Mouse (Mus musculus) cerebellum, adult 9-11 months (tissue): ENCODE results near the gene Prrt4.

ENCODE experiments used
- DNase-seq: peaks from one replicate; pipeline ENCODE4 v3.0.0; 2022

Gene Prrt4

DNA sequence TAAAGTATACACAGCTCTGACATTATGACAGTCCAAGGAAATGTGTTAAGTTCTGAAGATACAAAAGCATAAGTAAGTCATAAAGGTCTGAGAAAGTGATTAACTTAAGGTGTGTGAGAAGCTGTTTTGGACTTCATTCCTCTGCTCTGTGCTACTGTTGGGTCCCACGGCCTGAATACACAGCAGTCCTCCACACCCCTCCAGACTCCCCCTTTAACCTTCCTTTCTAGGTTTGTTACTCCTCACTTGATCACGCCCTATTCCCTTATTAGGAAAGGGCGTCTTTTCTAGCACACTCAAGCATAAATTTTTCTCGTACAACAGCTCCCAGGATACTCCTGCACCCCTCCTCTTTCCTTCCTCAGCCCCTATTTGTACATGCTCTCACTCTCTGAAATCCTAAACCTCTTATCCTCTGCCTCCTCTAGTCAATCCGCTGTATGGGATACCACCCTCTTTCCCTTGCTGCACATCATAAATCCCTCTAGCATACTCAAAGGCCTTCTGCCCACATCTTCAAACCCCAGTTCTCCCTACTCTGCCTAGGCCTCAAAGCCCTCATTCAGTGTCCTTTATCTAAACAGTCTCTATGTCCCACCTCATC is 31.9 kb downstream of the Prrt4 start:
- no peak for DNase-seq

DNA sequence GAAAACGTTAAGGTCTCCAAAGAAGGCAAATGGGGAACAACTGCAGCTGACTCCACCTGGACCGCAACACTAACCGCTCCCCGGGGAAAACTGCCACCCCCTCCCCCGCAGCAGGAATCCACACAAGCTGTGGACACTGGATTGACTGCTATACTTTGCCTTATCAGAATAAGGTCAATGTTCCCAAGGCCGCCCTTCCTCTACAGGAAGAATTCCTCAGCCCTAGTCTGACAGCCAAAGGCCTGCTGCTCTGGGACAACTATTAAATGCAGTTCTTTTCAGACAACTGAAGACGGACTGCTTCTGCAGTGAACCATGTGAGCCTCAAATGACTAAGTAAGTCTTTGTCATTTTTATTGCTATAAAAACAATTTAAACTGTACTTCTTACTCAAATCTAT is 32.7 kb downstream of the Prrt4 start:
- no peak for DNase-seq

DNA sequence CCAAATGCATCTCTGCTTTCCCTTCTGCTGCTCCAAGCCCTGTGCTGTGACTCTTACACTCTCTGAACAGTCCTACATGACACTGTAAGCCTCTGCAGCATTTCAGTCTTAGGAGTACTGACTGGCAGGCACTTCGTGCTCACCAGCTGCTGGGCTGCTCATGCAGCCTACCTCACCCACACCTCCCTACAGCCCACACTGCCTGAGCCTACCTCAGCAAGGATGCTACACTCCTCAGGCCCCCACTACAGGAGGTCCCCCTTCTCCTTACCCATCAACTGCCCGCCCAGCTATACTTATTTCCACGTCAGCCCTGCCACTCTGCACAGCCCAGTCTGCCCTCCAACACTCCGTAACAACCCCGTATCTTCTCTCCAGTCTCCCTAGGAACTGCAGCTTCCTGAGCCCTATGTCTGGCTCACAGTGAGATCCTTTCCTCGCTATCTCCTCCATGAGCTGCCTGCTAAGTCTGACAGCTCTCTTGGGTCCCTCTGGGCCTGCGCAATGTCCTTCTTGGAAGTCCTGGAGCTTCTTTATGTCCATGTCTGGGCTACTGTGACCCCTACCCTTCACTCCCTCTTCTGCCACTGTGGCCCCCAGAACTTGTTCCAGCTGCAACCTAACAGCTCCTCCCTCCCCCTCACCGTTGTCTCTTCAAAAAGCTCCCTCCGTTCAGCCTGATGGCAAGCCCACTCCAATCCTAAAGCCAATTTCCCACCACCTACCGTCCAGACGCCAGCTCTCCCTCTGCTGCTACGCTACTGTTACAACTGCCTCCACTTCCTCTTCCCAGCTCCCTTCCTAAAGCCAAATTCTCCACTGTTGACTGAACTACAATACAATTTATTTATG is 33.7 kb downstream of the Prrt4 start:
- no peak for DNase-seq

DNA sequence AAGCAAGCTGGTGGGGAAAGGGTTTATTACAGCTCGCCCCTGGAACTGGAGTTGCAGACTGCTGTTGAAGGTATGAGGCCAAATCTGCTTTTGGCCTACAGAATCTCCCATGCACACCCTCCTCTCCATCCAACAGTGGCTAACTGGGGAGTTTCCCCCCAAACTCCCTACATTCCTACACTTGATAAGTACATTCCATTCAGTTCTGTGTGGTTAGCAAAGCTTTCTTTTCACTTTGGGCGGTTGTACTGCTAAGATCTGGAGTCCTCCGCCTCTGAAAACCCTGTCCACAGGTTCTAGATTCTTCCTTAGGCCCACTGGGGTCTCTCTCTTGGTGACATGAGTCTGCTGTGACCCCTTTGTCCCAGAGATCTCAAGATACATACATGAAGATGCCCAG is 34.4 kb downstream of the Prrt4 start:
- DNase-seq: no peak

DNA sequence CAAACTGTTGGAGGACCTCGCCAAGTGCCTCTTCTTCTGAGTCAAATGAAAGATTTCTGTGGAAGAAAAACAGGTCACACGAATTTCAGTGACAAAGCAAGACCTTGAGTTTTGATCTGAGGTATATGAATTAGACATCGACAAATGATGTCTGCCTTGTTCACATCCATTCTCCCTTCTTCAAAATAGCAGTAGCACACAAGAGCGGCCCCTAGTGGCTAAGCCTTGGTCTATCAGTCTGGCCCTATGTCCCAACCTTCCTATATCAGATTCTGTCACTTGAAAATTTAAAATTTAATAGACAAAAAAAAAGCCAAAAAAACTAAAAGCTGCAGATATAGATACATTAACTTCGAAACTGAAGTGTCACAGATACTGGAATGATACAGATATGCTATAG is 35.8 kb downstream of the Prrt4 start:
- peak; percentile 52 for DNase-seq

DNA sequence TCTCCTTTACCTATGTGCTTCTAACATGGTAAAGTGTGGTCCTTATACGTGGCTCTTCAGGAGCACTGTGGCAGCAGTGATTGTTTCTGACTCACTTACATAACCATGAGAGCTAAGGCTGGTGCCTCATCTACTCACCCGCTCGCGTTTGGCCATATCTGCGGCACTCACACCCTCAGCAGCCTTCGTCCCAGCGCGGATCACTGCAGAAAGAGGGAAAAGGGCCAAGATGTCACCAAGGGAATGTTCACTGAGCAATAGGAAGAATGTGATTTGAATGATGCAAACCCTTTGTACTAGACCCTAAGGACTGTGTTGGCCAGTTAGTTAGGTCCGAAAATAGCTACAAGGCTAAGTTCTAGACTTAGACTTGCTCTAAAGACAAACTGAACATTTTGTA is 41.9 kb downstream of the Prrt4 start:
- DNase-seq: no peak

DNA sequence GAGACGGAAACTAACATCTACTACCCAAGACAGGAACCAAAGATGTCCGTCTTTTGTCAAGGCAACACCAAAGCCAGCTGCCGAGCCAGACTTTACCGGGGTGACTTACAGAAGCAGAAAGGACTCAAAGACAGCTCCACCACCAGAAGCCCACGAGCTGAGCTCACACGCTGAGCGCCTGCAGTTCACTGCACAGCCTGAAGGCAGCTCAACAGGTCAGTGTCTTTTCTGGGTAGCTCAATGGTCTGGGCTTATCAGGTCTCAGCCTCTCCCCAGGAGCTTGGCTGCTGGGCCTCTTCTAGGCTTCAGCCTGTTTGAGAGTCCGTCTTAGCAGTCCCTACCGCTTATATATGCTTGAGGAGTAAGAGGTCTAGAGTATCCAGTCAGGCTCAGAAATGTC is 46.3 kb downstream of the Prrt4 start:
- no peak for DNase-seq

DNA sequence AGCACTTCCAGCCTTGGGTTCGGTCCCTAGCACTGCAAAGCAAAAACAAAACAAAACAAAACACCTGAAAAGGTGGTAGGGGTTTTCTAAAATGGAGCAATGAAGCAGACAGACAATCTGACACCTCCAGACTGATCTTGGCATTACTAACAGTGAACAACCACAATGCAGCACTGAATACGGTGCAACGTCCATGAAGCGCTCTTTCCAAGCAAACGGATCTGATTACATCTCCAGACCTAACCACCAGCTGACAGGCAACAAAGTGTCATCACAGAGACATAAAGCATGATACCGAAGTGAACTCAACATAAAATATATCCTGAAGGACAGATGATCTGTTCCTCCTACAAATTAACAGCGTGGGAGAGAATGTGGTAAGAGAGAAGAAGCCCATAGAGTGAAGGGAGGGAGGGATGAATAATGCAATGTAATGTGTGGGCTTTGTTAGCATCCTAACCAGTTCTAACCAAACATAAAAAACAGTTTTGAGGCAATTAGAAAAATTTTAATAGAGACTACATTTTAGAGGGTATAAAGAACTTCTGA is 52.4 kb downstream of the Prrt4 start:
- DNase-seq: no peak

DNA sequence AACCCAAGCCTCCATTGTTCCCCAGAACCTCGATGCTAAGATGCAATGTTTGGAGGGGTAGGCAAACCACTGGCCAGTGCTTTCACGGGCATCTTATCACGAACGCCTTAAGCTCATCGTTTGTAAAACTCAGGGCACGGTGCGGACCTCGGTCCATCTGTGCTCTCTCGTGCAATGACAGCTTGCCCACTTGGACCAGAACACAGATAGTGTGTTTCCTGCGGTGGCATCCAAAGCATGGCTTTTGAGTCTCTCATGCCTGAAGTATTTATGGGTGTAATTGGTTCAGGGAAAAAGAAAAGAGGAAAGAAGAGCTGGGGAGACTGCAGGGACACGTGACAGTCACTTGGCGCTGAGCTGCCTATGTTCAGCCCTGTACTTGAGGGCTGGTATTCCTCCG is 59.4 kb downstream of the Prrt4 start:
- peak; percentile 10 for DNase-seq
